Mouse (Mus musculus): ENCODE data around the gene Ifi35.
"Not testable (repeated sequence)": the region's sequence is repeated elsewhere in the genome, so short reads cannot be mapped to it uniquely, and the experiment has no call there.

GRCm38 (mm10) chr11:101476361-101476760 lies 28.2 kb downstream of the Ifi35 start:
- not testable (repeated sequence) for TF ChIP-seq CTCF (IDR thresholded peaks at IDR 0.05; ENCODE audit: borderline replicate concordance, extremely low read depth, insufficient read depth, insufficient read length); POLR2A (IDR thresholded peaks at IDR 0.05; ENCODE audit: borderline replicate concordance, extremely low read depth, insufficient read depth, insufficient read length, poor library complexity, severe bottlenecking)
